Mouse (Mus musculus) G1E-ER4 (cell line): ENCODE results near the gene Shroom3. TPM values are rescaled to one million over a fixed set of nuclear protein-coding genes. Genes with fewer than 3 reads are reported as not detected.

Source experiments
- GATA1 ChIP-seq: IDR thresholded peaks from one replicate; pipeline ENCODE4 v1.8.0; 2012; ENCODE audit warnings: low read length, inconsistent platforms
- polyA plus RNA-seq: library from polyadenylated mRNA; stranded (reverse); fragments of >175 nt; gene quantifications from 2 replicates; pipeline ENCODE4 v1.2.3, GENCODE M21; 2012

Gene Shroom3
- polyA plus RNA-seq, 1 experiment = not detected

DNA sequence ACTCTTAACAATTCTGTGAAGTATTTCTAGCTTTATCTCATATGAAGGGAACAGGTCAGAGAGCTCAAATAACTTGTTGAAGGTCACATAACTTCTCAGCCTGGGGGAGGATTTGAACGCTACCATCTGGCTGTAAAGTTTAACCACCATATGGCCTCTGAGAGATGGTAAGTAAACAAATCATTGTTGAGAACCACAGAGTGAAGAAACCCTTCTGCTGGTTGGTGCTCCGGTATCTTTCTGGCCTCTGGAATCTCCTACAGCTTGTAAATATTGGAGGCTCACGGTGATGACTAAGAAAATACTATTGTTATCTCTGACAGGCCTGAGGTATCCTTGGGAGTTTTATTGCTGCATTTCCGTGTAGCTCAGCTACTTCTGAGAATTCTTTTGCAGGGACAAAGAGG is 80.3 kb downstream of the Shroom3 start:
- TF ChIP-seq GATA1 = no peak

- no peak for TF ChIP-seq GATA1
Measured at GRCm38 (mm10) chr5:92766301-92766700, 83.1 kb downstream of the Shroom3 start.

GRCm38 (mm10) chr5:92767194-92767777 is 84.1 kb downstream of the Shroom3 start:
- TF ChIP-seq GATA1 = no peak

DNA sequence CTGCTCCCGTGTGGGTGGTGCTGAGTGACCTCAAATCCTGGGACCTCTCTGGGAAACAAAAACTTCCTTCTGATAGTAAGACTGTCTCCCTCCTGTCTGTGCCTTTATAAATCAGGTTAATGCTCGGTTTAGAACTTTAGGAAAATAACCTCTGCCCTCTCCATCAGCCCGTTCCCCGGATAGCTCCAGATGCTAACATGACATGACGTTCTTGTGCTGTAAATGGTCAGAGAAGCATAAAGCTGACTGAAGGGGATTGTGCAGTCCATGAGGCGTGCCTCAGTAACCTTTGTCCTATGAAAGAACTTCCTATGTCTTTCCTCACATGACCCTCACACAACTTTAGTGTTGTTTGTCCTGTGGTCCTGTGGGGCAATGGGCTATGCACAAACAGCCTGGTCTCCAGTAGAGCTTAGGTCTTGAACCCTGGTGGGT is 84.6 kb downstream of the Shroom3 start:
- no peak for TF ChIP-seq GATA1

GRCm38 (mm10) chr5:92773821-92774220 is 90.6 kb downstream of the Shroom3 start:
- TF ChIP-seq GATA1 = no peak

DNA sequence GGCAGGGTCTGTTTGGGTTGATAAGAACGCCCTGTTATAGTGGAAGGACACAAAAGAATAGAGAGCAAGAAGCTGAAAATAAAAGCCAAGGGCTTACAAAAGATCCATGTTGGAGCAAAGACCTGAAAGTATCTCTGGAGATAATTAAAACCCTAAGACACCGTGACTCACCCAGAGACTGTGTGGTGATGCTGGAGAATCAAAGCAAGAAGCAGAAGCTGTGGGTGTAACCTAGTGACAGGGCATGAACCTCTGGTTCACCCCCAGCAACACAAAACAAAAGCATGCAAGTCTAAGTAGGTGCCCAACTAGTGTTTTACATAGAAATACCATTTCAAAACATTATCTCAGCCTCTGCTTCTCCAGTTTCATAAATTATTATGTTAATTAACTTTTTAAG is 91.2 kb downstream of the Shroom3 start:
- no peak for TF ChIP-seq GATA1

DNA sequence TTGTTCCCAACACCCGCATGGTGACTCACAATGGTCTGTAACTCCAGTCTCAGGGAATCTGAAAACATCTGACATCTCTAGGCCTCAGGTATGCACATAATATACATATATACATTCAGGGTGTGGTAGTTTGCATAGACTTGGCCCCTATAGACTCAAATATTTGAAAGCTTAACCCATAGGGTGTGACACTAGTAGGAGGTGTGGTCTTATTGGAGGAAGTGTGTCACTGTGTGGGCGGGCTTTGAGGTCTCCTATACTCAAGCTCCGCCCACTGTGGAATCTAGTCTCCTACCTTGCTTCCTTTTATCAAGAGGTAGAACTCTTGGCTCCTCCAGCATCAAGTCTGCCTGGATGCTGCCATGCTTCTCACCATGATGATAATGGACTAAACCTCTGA is 91.7 kb downstream of the Shroom3 start:
- TF ChIP-seq GATA1 = no peak

DNA sequence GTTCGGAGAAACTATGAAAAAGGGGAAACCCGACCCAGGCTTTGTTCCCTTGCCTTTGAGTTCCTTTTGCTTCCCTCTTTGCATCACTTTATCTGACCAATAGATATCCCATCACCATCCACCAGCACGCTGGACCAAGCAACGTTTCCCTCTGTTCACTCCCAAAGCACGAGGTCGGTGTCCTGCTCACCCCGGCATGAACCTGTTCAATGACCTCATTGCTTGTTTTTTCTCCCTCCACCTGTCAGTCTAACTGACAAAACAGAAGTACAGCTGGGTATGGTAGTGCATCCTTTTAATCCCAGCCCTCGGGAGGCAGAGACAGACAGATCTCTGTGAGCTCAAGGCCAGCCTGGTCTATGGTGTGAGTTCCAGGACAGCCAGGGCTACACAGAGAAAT is 95.2 kb downstream of the Shroom3 start:
- TF ChIP-seq GATA1 = no peak

DNA sequence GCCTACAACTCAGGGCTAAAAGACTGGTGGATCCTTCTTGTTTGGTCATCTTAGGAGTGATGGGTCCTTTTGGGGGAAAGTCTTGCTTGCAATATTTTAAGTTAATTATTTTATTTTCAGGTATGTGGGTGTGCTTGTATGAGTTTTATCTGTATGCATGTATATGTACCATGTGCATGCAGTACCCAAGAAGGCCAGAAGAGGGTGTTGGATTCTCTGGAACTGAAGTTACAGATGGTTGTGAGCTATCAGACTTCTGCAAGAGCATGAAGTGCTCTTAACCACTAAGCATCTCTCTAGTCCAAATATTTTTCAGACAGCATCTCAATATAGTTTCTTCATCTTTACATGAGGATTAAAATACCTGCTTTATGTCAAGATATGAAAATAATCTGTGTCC is 97.8 kb downstream of the Shroom3 start:
- no peak for TF ChIP-seq GATA1

DNA sequence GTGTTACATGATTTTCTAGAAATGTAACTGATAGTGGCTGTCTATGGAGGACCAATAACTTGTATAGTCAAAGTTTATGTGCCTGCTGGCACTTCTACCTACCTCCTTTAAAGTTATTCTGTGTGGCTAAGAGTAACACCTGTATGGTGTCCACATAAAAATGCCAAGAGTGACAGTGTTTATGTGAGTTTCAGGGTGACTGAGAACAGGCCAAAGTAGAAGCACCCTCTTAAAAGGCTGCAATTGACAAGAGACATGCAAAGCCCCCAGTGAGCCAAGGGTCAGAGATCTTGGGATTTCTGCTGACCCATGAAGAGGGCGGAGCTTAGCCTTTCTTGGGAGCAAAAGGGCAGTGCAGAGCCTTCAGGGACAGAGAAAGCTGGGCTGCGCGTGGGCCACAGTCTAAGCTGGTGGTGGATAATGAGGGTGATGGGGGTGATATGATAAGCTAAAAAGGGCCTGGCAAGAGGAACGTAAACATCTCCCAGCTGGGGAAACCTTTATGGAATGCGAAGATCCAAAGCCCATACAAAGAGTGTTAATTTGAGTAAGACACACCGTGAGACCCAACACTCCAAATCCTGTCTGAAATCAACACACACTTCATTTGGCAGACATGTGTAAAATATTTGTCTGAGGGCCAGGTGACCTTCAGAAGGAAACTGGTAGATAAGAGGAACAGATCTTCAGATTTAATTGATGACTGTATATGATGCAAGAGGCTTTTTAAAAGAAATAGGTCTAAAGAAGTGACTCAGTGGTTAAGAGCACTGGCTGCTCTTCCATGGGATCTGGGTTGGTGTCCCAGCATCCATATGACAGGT is 101.0 kb downstream of the Shroom3 start:
- no peak for TF ChIP-seq GATA1

GRCm38 (mm10) chr5:92785870-92786436 is 102.7 kb downstream of the Shroom3 start:
- no peak for TF ChIP-seq GATA1

- no peak for TF ChIP-seq GATA1
Measured at GRCm38 (mm10) chr5:92788990-92789389, 105.8 kb downstream of the Shroom3 start.

- TF ChIP-seq GATA1 = no peak
Measured at GRCm38 (mm10) chr5:92796089-92796990, 113.1 kb downstream of the Shroom3 start.

- TF ChIP-seq GATA1 = no peak
Measured at GRCm38 (mm10) chr5:92797981-92798380, 114.7 kb downstream of the Shroom3 start.

DNA sequence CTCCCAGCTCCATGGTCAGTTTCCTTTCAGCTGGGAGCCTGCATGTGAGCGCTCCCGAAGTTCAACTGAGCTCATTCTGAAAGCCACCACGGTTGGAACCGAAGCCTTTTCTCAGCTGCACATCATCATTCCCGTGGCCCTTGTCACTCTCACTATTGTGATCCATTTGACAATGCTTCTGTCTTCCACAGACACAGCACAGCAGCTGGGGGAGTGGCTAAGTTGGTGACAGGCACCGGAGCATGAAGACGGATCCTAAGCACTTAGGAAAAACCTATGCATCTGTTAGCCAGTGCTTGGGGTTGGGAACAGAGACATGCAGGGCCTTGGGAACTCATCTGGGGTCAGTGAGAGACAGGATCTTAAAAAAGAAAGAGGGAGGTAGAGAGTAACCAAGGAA is 121.1 kb downstream of the Shroom3 start:
- no peak for TF ChIP-seq GATA1
